Mouse (Mus musculus) embryo, embryonic 11.5 days (tissue): ENCODE measurements around the gene Trp53i11.

Experiments used
- DNase-seq: peaks from one replicate; pipeline ENCODE4 v3.0.0-alpha.2; 2012; ENCODE audit warnings: low read depth, low spot score

Trp53i11 gene

GRCm38 (mm10) chr2:93187323-93187996 is at the start of gene Trp53i11:
TSS of gene Trp53i11 (plus strand) at chr2:93187548.
- DNase-seq = peak; percentile 72

- no peak for DNase-seq
Observed at GRCm38 (mm10) chr2:93139476-93139875, 47.9 kb upstream of the Trp53i11 start.

GRCm38 (mm10) chr2:93141329-93141728 is 46.0 kb upstream of the Trp53i11 start:
- DNase-seq = no peak

GRCm38 (mm10) chr2:93142616-93143015 is 44.7 kb upstream of the Trp53i11 start:
- no peak for DNase-seq

- no peak for DNase-seq
Observed at GRCm38 (mm10) chr2:93144126-93144525, 43.2 kb upstream of the Trp53i11 start.

GRCm38 (mm10) chr2:93150009-93150408 is 37.3 kb upstream of the Trp53i11 start:
- no peak for DNase-seq

- DNase-seq = no peak
Observed at GRCm38 (mm10) chr2:93150673-93151450, 36.5 kb upstream of the Trp53i11 start.

- no peak for DNase-seq
Observed at GRCm38 (mm10) chr2:93152191-93152601, 35.2 kb upstream of the Trp53i11 start.

- DNase-seq = no peak
Observed at GRCm38 (mm10) chr2:93152883-93153491, 34.4 kb upstream of the Trp53i11 start.

GRCm38 (mm10) chr2:93153833-93154232 is 33.5 kb upstream of the Trp53i11 start:
- DNase-seq = no peak

- DNase-seq = no peak
Observed at GRCm38 (mm10) chr2:93154486-93155032, 32.8 kb upstream of the Trp53i11 start.

- no peak for DNase-seq
Observed at GRCm38 (mm10) chr2:93160467-93161035, 26.8 kb upstream of the Trp53i11 start.

GRCm38 (mm10) chr2:93161914-93162664 is 25.3 kb upstream of the Trp53i11 start:
- DNase-seq = no peak

- DNase-seq = no peak
Observed at GRCm38 (mm10) chr2:93162791-93163190, 24.6 kb upstream of the Trp53i11 start.

GRCm38 (mm10) chr2:93163317-93163716 is 24.0 kb upstream of the Trp53i11 start:
- DNase-seq = no peak

GRCm38 (mm10) chr2:93163750-93164335 is 23.5 kb upstream of the Trp53i11 start:
- no peak for DNase-seq

- no peak for DNase-seq
Observed at GRCm38 (mm10) chr2:93166295-93166694, 21.1 kb upstream of the Trp53i11 start.

GRCm38 (mm10) chr2:93166734-93167406 is 20.5 kb upstream of the Trp53i11 start:
- DNase-seq = no peak

- no peak for DNase-seq
Observed at GRCm38 (mm10) chr2:93170156-93170844, 17.0 kb upstream of the Trp53i11 start.

GRCm38 (mm10) chr2:93170845-93171200 is 16.5 kb upstream of the Trp53i11 start:
- DNase-seq = no peak
